Mouse (Mus musculus) spleen, postnatal 14 days (tissue): ENCODE results near the gene Lep.
A peak's percentile ranks its signal among the peaks of the same experiment; 100 is the strongest.

Source experiments
- DNase-seq, 2 experiments: peaks; one replicate each; pipeline ENCODE4 v3.0.0; 2021 to 2022; ENCODE audit warnings: low spot score in 2 of 2

Gene Lep

DNA sequence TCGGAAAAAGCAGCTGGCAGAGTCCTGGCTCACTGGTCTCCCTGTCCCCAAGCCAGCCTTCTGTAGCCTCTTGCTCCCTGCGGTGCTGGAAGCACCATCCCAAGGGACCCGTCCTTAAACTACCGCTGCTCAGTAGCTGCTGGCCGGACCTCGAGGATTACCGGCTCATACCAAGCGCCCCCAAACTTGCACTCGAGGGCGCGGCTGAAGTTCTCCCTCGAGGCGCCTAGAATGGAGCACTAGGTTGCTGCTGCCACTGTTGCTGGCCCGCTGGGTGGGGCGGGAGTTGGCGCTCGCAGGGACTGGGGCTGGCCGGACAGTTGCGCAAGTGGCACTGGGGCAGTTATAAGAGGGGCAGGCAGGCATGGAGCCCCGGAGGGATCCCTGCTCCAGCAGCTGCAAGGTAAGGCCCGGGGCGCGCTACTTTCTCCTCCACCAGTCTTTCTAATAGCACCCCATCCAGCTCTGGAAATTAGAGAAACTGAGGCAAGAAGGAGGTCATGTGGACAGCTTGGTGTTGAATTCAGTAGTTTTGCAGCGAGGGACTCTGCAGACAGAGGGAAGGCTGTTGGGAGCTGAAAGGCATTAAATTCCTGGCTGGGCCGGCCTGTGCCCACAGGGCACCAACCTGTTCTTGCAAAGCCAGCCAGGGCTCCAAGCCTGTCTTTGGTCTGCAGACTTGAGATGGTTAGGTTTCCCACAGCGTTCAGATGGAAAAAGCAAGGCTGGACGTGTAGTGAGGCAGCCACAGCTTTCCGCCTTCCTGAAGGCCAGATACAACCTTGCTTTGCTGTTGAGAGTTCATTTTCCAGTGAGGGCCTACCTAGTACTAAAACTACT lies at the start of gene Lep:
Gene Lep, plus strand, starts transcription at position 375 of the 840 bp plus-strand sequence.
- no peak for DNase-seq

DNA sequence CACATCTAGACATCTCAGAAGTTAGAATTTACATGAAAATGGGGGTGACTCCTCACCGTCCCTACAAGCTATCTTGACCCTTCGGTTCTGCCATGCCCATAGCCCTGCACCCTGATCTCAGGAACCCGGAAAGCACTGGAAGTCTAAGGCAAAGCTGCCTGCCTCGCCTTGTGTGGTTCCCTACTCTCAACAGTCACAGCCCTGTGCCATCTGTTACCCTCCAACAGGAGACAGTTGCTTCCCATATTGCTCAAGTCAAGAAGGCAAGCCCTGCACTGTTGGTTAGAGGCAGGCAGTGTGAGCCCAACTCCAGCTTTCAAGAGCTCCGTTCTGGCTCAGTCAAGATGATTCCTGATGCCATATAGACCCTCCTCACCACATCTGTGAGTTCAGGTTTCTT lies 48.4 kb upstream of the Lep start:
- DNase-seq: no peak

DNA sequence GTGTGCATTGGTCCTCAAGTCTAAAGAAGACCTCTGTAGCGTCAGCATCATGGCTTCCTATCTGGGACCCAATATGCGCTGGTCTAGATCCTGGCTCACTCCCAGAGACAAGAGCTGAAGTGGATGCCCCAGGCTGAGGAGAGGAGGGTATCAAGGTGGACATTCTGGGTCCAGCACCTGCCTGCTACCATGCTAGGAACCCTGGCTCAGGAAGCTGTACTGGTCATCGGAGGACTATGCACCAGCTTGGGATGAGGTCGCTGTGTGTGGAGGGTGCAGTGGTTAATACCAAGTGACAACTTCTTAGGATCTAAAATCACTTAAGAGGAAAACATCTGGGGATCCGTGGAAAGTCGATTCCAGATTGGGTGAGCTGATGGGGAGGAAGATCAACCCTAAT lies 46.8 kb upstream of the Lep start:
- DNase-seq: no peak

DNA sequence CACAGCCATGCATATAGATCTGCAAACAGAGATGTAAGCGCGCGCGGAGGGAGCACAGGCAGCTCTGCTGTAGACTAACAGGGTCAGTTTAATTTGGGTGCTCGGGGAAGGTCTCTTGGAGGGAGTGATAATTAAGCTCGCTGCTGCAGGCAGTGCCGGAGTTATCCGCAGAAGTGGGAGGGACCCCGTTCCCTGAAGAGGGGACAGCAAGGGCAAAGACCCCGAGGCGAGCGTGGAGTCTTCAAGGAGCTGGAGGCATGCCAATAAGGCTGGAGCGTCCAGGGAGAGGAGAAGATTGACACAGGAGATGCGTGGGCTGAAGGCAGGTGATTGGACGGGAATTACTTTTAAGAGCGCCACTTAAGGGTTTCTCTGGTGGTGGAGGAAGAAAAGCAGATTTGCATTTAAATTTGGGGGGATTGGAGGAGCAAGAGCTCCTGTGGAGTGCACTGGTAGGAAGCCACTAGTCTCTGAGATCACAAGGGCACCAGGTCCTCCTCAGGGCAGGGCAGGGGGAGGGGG lies 43.1 kb upstream of the Lep start:
- DNase-seq: no peak

DNA sequence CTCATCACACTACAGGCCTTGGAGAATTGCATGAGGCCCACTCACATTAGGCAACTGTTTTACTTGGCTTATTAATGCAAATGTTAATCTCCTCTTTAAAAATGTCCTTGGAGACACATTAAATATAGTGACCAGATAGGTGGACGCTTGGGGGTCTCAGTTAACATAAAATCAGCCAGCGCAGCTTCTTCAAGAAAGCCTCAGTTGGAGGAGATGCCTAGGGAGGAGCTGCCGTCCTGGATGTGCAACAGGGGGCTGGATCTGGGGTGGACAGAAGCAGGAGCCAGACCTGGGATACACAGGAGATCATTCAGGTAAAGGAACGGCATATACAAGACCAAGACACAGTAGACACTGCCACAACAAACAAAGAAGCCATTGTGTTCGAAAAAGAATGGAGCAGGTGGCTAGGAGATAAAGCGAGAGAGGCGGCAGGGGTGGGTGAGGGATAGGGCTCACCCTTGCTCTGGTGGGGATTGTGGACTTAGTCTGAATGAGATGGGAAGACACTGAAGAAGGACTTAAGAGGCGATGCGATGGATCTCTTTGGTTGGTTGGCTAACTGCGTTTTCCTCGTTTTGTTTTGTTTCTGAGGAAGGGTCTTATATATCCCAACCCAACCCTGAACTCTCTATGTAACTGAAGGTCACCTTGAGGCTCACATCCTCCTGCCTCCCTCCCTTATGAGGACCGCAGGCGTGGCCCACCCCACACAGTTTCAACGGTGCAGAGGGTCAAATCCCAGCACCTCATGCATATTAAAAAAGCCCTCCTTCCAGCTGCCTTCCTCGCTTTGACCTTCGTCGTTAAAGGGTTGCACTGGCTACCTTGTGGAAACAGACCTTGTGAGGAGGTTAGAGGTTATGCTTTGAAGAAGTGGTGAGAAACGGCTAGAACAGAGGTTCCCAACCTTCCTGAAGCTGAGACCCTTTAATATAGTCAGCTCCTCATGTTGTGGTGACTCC lies 40.0 kb upstream of the Lep start:
- no peak for DNase-seq

DNA sequence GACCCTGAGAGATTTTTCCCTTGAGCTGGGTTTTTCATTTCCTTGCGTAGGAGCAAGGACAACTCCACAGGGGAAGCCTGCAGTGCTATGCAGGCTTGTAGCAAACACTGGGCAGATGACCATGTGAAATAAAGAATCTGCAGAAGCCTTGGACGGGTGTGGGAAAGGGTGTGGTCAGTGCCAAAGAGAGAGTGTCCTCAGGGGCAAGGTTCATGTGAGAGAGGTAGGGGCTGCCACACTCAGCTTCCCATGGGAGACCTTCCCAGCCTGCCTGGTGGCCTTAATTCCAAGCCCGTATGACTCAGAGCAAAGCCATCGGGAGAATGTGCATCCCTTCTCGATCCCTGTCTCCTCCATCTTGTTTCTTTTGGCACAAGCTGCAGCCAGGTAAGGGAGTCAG lies 39.1 kb upstream of the Lep start:
- no peak for DNase-seq

DNA sequence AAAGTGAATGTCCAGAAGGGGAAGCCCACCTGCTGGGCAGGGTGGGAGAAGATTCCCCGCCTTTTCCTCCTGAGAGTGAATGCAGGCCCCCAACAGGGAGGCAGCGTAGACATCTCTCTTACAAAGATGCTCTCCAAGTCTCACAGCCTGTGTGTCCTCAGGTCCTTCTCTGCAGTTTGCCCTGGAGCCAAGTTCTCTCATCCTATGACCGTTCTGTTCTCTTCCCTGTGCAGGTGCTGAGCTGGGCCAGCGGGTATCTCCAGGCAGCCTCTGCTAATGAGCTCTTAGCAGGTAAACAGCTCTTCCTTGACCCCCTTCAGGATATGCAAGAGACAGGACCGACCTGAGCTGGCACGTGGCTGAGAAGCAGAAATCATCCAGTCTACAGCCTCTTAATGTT lies 38.5 kb upstream of the Lep start:
- no peak for DNase-seq

DNA sequence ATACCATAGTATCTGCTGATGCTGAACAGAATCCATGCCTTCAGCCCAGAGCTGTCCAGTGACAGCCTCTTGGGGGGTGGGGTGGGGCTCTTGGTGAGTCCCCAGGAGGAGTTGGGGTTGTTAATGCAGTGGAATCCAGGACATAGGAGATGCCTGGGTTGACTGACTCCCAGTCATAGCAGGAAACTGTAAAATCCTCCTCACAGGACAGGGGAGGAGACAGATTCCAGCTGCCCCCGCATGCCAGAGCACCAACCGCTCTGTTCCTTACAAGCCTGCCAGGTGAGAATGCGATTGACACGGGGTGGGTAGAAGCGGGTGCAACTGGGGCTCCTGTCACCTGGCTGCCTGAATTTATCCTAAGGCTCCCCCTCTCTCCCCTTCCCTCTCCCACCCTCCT lies 37.9 kb upstream of the Lep start:
- DNase-seq: no peak

DNA sequence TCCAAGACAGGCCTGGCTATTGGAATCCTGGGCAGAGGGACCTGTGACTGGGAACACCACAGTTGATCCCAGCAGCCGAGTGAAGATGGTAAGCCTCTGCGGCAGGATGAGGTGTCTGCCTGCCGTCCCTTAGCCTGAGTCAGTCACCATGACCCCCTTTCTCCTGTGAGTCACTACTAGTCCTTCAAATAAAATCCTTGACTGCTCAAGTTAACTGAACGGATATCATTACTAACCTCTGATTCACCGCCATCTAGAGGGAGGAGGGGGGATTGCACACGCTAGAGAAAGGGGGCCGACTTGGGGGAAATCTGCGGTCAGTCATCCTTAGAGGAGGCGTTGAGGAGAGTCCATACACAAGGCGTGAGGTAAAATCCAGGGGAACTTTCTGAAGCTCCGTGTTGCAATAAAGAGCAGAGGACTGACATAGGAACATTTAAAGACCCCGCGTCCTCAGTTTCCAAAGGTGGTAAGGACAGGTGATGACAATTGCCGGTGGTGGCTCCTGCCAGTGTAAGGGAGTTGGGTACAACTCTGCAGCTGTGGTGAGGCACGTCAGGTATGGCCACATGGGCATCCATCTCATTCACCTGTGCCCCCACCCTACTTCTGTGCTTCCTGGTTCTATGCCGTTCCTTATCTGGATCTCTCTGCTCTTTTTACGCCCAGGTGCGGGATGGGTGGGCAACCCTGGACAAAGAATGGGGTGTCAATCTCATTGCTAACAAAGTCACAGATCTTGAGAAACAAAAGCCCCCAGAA lies 36.6 kb upstream of the Lep start:
- peak in 1 of 2 experiments; percentile 15 for DNase-seq

DNA sequence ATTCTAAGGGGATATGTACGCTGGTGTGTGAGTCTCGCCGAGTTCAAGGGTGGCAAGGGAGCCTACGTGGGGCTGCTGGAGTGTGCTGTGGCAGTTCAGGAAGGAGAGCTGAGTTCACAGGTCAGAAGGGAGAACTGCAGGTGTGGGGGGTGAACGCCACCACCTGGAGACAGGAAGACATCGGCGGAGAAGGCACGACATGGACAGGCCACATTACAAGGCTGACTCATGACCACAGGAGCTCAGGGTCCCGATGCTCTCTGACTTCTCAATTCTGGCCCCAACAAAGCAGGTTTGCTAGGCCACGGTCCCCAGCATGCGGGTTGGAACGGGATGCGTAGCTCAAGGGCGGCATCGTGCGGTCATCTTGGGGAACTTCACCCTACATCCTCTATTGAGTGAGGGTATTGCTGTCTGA lies 36.0 kb upstream of the Lep start:
- peak; percentile 25 for DNase-seq

DNA sequence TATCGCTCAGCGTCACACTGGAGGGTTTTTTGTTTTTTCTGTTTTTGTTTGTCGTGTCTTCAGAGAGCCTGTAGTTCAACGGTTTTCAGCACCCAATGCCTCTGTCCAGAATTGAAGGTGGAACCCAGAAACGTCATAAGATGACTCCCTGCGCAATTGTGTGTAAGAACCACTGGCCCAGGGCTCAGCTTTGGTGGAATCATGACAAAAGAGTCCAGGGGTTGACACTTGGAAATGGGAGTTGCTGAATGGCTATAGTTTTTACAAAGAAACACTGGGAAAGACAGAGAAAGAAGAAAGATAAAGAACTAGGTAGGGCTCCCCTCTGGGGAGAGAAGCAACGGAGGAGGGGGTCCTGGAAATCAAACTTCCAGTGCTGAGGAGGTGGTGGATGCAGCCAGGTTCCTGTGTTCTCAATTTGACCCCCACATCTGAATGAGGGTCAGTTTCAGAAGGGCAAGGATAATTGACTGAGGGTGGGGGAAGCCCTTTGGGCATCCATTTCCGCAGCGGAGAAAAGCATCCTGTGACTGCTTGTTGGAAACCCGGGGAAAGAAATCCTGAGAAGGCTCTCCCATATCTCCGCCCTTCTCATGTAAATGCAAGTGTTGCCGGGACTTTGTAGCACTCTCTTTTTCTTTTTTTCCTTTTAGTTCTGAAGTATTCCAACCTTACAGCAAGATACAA lies 34.1 kb upstream of the Lep start:
- DNase-seq: no peak

DNA sequence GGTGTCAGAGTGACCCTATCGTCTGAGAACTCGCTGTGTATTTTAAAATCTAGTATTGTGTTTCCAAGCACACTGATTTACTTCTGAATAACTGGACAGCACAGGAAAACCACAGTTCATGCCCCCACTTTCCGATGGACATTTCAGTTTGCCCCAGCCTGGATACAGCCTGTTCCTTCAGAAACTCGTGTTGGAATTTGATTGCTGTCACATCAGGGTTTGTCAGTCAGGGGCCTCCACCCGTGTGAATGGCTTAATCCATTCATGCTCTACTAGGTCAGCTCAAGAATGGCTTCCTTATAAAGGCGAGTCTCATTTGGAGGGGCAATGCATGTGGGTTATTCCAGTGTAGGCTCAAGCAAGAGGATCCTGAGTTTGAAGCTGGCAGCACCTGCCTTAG lies 33.3 kb upstream of the Lep start:
- DNase-seq: no peak

DNA sequence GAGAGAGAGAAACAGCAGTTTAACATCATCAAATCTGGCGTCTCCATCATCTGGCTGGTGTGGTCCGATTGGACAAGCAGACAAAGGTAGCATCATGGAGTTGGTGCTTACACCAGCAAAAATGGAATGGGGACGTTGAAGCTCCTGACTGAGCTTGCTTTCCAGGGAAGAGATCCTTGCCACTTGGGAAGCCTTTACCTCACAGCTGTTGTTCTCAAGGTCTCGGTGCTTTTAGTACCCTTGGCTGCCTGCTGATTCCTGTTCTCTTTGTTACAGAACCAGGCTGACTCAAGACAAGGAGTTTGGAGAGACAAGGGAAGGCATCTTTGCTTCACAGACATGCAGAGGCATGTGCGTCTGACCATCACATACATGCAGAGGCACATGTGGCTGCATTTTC lies 31.9 kb upstream of the Lep start:
- DNase-seq: no peak

DNA sequence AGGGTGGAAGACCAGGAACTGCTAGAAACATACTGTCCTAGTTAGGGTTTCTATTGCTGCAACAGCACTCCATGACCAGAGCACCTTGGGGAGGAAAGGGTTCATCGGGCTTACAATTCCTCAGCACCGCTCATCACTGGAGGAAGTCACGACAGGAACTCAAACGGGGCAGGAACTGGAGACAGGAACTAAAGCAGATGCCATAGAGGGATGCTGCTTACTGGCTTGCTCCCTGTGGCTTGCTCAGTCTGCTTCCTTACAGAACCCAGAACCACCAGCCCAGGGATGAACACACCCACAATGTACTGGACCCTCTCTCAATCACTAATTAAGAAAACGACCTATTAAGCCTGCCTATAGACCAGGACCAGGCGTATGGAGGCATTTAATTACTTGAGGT lies 30.5 kb upstream of the Lep start:
- no peak for DNase-seq

DNA sequence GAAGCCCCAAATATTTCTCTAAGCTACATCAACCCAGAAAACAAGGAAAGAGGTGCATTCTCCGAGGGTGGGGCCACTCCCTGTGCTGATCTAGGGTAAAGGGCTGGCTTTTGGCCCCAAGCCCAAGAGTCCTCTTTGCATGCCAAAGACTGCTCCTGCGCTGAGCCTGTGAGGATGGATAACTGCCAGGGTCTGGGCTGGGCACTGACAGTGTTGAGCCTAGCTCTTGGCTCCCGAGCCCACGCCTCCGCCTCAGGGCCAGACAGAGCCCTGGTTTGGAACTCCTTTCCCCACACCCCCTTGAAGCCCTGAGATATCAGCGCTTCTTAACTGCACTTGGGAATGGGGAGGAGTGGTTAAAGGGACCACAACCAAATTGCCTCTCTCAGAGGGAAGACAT lies 28.8 kb upstream of the Lep start:
- no peak for DNase-seq

DNA sequence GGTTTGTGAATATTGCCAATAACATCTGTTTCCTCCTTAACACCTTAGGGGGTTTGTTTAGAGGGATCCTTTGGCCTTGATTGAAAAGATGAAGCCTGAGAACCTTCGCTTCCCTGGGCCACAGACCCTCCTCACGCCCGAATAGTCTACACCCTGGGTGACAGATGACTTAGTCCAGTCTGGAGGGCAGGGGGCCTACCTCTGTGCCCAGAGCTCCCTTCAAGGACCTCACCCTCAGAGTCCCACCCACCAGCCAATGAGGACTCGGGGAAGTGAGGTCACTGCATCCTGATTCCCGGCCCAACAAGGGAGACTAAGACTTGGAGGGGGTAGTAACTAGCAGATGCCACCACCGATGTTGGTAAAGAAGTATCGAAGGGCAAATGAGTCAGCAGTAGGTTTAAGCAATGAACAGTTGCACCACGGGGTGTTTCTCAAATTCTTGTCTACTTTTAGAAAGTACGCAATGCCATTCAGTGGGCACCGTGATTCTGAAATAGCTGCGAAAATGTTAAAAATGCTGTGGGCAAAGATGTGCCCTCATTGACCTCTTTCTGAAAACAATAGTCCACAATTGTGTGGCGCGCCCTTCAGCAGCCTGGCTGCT lies 28.2 kb upstream of the Lep start:
- DNase-seq: no peak

DNA sequence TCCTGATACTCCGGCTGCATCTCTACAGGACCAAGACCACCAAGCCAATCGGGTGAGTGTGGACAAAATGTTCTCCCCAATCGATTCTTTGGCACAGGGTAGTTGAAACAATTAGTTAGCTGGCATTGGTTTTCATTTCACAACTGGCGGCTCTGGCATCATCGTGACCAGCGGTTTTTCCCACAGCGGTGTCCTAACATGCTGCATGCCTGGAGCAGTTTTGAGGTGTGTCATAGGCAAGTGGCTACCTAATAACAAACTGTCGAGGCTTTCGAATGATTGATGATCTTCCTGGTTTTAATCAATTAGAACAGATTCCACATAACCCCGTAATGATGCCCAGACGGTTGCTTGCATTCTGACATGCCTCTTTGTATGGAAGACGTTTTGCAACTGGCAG lies 27.6 kb upstream of the Lep start:
- DNase-seq: no peak

DNA sequence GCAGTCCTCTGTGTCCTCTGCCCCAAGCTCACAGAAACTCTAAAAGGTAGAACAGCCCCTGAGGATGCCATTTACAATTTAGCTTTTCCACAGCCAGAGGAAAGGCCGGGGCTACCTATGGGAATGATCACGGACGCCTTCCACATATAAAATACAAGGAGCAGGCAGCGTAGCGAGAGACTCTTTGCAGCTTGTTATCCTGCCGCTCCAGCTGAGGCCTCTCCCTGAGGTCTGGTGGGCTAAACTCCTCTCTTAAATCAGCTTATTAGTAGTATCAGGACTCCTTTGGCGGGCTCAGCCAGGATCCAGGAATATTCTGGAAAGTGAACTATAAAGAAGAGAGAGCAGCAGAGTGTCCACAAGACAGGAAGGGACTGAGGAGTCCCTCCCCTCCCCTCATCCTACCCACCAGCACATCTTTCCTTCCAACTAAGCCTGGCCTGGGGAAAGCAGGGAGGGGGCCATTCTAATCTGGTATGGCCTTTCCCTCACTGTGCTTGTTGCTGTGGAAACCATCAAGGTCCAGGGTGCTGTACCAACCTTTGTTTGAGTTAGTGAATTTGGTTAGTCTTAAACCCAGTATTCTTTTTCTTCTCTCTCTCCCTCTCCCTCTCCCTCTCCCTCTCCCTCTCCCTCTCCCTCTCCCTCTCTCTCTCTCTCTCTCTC lies 25.9 kb upstream of the Lep start:
- DNase-seq: no peak

DNA sequence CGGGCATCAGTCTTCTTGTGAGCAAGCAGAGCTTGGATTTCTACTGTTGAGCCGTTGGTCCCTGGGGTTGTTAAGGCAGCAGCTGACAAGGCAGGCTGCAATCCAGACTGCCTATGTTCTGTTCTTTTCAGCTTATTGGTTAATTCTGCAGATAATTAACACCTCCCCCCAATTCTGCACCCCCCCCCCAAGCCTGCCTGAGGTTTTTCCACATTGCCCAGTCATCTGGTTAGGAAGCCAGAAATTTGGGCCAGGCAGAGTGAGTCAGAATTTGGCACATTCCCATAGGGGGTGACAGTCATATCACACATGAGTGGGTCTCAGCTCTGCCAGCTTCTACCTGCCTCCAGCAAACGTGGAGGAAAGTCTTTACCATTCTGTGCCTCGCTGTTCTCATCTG lies 23.3 kb upstream of the Lep start:
- DNase-seq: no peak

DNA sequence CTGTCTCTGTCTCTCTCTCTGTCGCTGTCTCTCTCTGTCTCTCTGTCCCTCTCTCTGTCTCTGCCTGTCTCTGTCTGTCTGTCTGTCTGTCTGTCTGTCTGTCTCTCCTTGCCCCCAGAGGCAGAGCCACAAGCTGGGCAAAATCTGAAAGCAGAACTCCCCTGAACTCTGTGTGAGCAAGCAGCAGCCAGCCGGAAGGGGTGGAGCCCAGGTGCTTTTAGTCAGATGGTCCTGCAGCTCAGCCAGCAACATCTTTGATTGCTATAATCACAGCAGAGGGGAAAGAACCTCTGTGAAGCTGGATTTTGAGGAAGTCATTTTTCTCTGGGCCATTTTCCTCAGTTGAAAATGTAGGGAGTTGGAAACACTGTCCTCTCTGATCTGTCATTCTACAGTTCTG lies 19.8 kb upstream of the Lep start:
- DNase-seq: no peak
